21 mouse cellular contexts compared by ENCODE assay signal in the genomic region with DNA sequence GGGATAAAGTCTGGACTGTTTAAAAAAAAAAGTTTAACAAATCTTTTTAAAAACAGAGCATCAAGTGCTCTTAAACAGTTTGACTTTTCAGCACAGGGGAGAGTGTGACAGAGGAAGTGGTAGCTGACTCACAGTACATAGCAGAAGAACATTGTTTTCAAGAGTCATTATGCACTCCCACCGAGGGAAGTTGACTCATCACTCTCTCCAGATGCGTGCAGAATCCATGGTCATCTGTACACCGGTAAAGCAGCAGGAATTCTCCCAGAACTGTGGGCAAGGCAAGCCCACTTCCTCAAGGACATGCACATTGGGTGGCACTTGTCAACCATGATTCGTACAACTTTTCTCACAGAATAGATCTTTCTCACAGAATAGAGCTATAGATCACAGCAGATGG. TPM values are rescaled to one million over a fixed set of nuclear protein-coding genes. Genes with fewer than 3 reads are reported as not detected.
"Had no signal": no experiment of that assay in that cellular context is flagged by ENCODE, and none has a peak within 500 bp of the region (broad histone marks: within the 10 kb centered on the region; RNA-seq: fewer than 3 reads in every experiment).

No protein-coding gene starts in this region.

- ATAC-seq: midbrain, embryonic 16.5 days had no signal

- H3K27ac ChIP-seq: kidney, embryonic 15.5 days; left cerebral cortex, adult 2 months; limb, embryonic 15.5 days; liver, embryonic 13.5 days; midbrain, embryonic 10.5 days had no signal

- H3K4me3 ChIP-seq: kidney, embryonic 15.5 days; left cerebral cortex, adult 2 months; limb, embryonic 15.5 days; liver, embryonic 13.5 days; midbrain, embryonic 10.5 days had no signal

- H3K36me3 ChIP-seq: kidney, embryonic 15.5 days; limb, embryonic 15.5 days; liver, embryonic 13.5 days; midbrain, embryonic 10.5 days had no signal

- DNase-seq: kidney, adult 2 months; kidney, postnatal 14 days; liver, embryonic 13.5 days; lung, adult 18-20 months; right cerebral cortex, adult 18-20 months; right cerebral cortex, postnatal 25 days; thymus, adult 18-20 months; thymus, postnatal 14 days had no signal

- H3K4me1 ChIP-seq: kidney, embryonic 15.5 days; limb, embryonic 15.5 days; liver, embryonic 13.5 days; midbrain, embryonic 10.5 days had no signal

- H3K9me3 ChIP-seq: kidney, embryonic 15.5 days; limb, embryonic 15.5 days; liver, embryonic 13.5 days; midbrain, embryonic 10.5 days had no signal

RNA-seq across cellular contexts. Expression of gene Cdx4, which starts 22.3 kb away (rescaled TPM):
- total RNA-seq: layer of hippocampus, postnatal 25 days; left cerebral cortex, adult 2 months; left cerebral cortex, postnatal 25 days had no signal
- polyA plus RNA-seq: kidney, embryonic 15.5 days; large intestine, adult 2 months; limb, embryonic 11.5 days; limb, embryonic 15.5 days; liver, embryonic 13.5 days; lung, embryonic 16.5 days; midbrain, embryonic 10.5 days; midbrain, embryonic 16.5 days; neural tube, embryonic 14.5 days; small intestine, adult 2 months; stomach, embryonic 14.5 days had no signal
